In the genomic region with DNA sequence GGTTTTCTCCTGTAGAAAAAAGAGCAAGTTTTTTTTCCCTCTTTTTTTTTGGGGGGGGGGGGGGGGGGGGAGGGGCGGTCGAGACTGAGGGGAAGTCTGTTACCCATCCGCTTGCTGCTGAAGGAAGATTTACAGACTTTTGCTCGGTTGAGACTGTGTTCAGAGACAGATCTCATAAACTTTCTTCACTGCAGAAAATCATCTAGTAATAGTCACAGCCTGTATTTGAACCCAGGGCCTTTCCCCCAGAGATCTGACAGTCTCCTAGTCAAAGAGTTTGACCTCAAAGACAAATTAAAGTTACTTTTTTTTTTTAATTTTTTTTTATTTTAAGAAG, we compare ENCODE assay signal across 8 mouse cellular contexts. TPM values are rescaled to one million over a fixed set of nuclear protein-coding genes. Genes with fewer than 3 reads are reported as not detected.
DNase-seq lines count a peak whose midpoint lies in the region; ATAC-seq and TF ChIP-seq lines count a peak whose summit lies in the region.

No protein-coding gene starts in this region.

- no peak for DNase-seq in kidney, adult 9 months
- DNase-seq in embryonic facial prominence, embryonic 10.5 days (ENCODE audit: low spot score): no peak
- DNase-seq in hindbrain, postnatal 0 days (ENCODE audit: low spot score): no peak
- no peak for DNase-seq in left cerebral cortex, postnatal 14 days (ENCODE audit: low spot score in 2 of 2)
- no peak for DNase-seq in ovary, postnatal 14 days (ENCODE audit: low spot score)

- H3K9ac ChIP-seq in kidney, embryonic 15.5 days: no peak overlapping the region
- no peak overlapping the region for H3K9ac ChIP-seq in hindbrain, postnatal 0 days (replicated peaks; ENCODE audit: low read length)
- no peak overlapping the region for H3K9ac ChIP-seq in midbrain, embryonic 15.5 days

- H3K27me3 ChIP-seq in kidney, embryonic 15.5 days: no peaks in the 10 kb centered on the region
- H3K27me3 ChIP-seq in embryonic facial prominence, embryonic 10.5 days (replicated peaks; ENCODE audit: low read depth, poor library complexity, severe bottlenecking): no peaks in the 10 kb centered on the region
- no peaks in the 10 kb centered on the region for H3K27me3 ChIP-seq in hindbrain, postnatal 0 days (ENCODE audit: insufficient read depth, low read length)
- no peaks in the 10 kb centered on the region for H3K27me3 ChIP-seq in midbrain, embryonic 15.5 days (replicated peaks)

- no peak for TF ChIP-seq CTCF in hindbrain, postnatal 0 days (IDR thresholded peaks at IDR 0.05; ENCODE audit: low read depth)

- H3K4me1 ChIP-seq in kidney, embryonic 15.5 days: peaks cover 26% of the 10 kb centered on the region
- peaks cover 13% of the 10 kb centered on the region for H3K4me1 ChIP-seq in embryonic facial prominence, embryonic 10.5 days
- peaks cover 14% of the 10 kb centered on the region for H3K4me1 ChIP-seq in hindbrain, postnatal 0 days (ENCODE audit: insufficient read depth, low read length)
- peaks cover 18% of the 10 kb centered on the region for H3K4me1 ChIP-seq in midbrain, embryonic 15.5 days

- H3K27ac ChIP-seq in kidney, embryonic 15.5 days: peak overlapping the region; percentile 58
- peak overlapping the region; percentile 91 for H3K27ac ChIP-seq in embryonic facial prominence, embryonic 10.5 days (replicated peaks)
- no peak overlapping the region for H3K27ac ChIP-seq in hindbrain, postnatal 0 days
- 0 out of 2 replicates have a peak overlapping the region, but pooled peaks have one; percentile 47 for H3K27ac ChIP-seq in midbrain, embryonic 15.5 days

- intact Hi-C loops in left cerebral cortex, postnatal 14 days (cut with DNase I): no loop called here

- peak overlapping the region; percentile 84 for H3K4me3 ChIP-seq in kidney, embryonic 15.5 days (replicated peaks)
- H3K4me3 ChIP-seq in embryonic facial prominence, embryonic 10.5 days: peak overlapping the region; percentile 73
- peak overlapping the region; percentile 56 for H3K4me3 ChIP-seq in hindbrain, postnatal 0 days (ENCODE audit: low read length)
- peak overlapping the region; percentile 68 for H3K4me3 ChIP-seq in midbrain, embryonic 15.5 days

- peaks cover 9% of the 10 kb centered on the region; the same call in 1 of the 2 replicates for H3K36me3 ChIP-seq in kidney, embryonic 15.5 days
- H3K36me3 ChIP-seq in embryonic facial prominence, embryonic 10.5 days (replicated peaks): peaks cover 8% of the 10 kb centered on the region
- H3K36me3 ChIP-seq in hindbrain, postnatal 0 days (ENCODE audit: insufficient read depth, low read length): no peaks in the 10 kb centered on the region
- H3K36me3 ChIP-seq in midbrain, embryonic 15.5 days (replicated peaks): 0 out of 2 replicates have a peak, but pooled peaks cover 3% of the 10 kb centered on the region

- no peaks in the 10 kb centered on the region for H3K9me3 ChIP-seq in kidney, embryonic 15.5 days (replicated peaks)
- no peaks in the 10 kb centered on the region for H3K9me3 ChIP-seq in embryonic facial prominence, embryonic 10.5 days
- H3K9me3 ChIP-seq in hindbrain, postnatal 0 days (ENCODE audit: low read length): no peaks in the 10 kb centered on the region
- H3K9me3 ChIP-seq in midbrain, embryonic 15.5 days: no peaks in the 10 kb centered on the region

- 0% methylated on average over 3 of the region's 4 CpGs for WGBS in kidney, embryonic 15.5 days
- 0% methylated on average over 4 of the region's 4 CpGs for WGBS in embryonic facial prominence, embryonic 10.5 days
- 0% methylated on average over 4 of the region's 4 CpGs for WGBS in hindbrain, postnatal 0 days
- WGBS in midbrain, embryonic 15.5 days: 0% methylated on average over 4 of the region's 4 CpGs

- peak; percentile 70 for ATAC-seq in kidney, embryonic 15.5 days (replicated peaks; ENCODE audit: low FRiP score)
- ATAC-seq in hindbrain, postnatal 0 days: no peak; the same call in 1 of the 2 replicates
- ATAC-seq in midbrain, embryonic 15.5 days (replicated peaks): peak; percentile 80
- no peak; the same call in 1 of the 2 replicates for ATAC-seq in cerebellum, adult (ENCODE audit: insufficient number of reproducible peaks, low FRiP score, low TSS enrichment)

- peak overlapping the region; percentile 75 for H3K4me2 ChIP-seq in kidney, embryonic 15.5 days
- H3K4me2 ChIP-seq in hindbrain, postnatal 0 days (ENCODE audit: low read depth, low read length): peak overlapping the region; percentile 77
- peak overlapping the region; percentile 59 for H3K4me2 ChIP-seq in midbrain, embryonic 15.5 days

RNA-seq across cellular contexts. Expression of a gene that starts 0.3 kb away (rescaled TPM):
- 136 and 166 TPM in 2 replicates for polyA plus RNA-seq in kidney, embryonic 15.5 days (2015; fragmentation: Nextera tagmentation; extraction: Ambion mirVana)
- polyA plus RNA-seq in embryonic facial prominence, embryonic 10.5 days (2016; fragmentation: Nextera tagmentation; extraction: Ambion mirVana): 148 and 153 TPM in 2 replicates
- 22.4 and 22.8 TPM in 2 replicates for total RNA-seq in hindbrain, postnatal 0 days (2014; rRNA removed)
- 149 and 166 TPM in 2 replicates for polyA plus RNA-seq in hindbrain, postnatal 0 days (2015; fragmentation: Nextera tagmentation; extraction: Ambion mirVana)
- 126 and 133 TPM in 2 replicates for polyA plus RNA-seq in midbrain, embryonic 15.5 days (2015; fragmentation: Nextera tagmentation; extraction: Ambion mirVana)
- 10 to 100 TPM; 84.4 to 93.5 TPM for total RNA-seq in left cerebral cortex, postnatal 14 days (2021)

Comparison
In these comparisons a context has a peak if more than half of its experiments do, and no peak if none do; other contexts are left out.
1. ATAC-seq: peak in kidney, embryonic 15.5 days (single experiment) and midbrain, embryonic 15.5 days (single experiment); none in hindbrain, postnatal 0 days (single experiment) and cerebellum, adult (single experiment).
2. Peak in every context shown above with its lines, with median percentiles within 50 percentile points of each other: H3K4me2 ChIP-seq and H3K4me3 ChIP-seq.